Mouse (Mus musculus): ENCODE results near the gene Fpgs. TPM values are rescaled to one million over a fixed set of nuclear protein-coding genes. Genes with fewer than 3 reads are reported as not detected.

The Fpgs gene
- total and polyA plus RNA-seq, 2 experiments from 2014 or later: 23.1 to 23.4 TPM

GRCm38 (mm10) chr2:32744272-32744982, 40.5 kb upstream of the Fpgs start:
- no peak overlapping the region for H3K4me3 ChIP-seq (ENCODE audit: low read length)
- no peak overlapping the region for H3K4me2 ChIP-seq (ENCODE audit: low read depth, low read length)
- H3K9ac ChIP-seq (replicated peaks; ENCODE audit: low read length): no peak overlapping the region
- peaks cover 19% of the 10 kb centered on the region; the same call in 1 of the 2 replicates for H3K4me1 ChIP-seq (ENCODE audit: insufficient read depth, low read length)
- no peaks in the 10 kb centered on the region for H3K27me3 ChIP-seq (ENCODE audit: insufficient read depth, low read length)
- H3K36me3 ChIP-seq (ENCODE audit: insufficient read depth, low read length): peaks cover 35% of the 10 kb centered on the region
- WGBS: 62% methylated on average over 15 of the region's 15 CpGs
- TF ChIP-seq CTCF (IDR thresholded peaks at IDR 0.05; ENCODE audit: low read depth): no peak
- H3K27ac ChIP-seq: no peak overlapping the region
- DNase-seq (ENCODE audit: low spot score) (no peak), ATAC-seq (no peak)
- H3K9me3 ChIP-seq (ENCODE audit: low read length): no peaks in the 10 kb centered on the region

- WGBS: 5% methylated on average over 18 of the region's 18 CpGs
- Histone ChIP-seq H3K36me3 (ENCODE audit: insufficient read depth, low read length) (peaks cover 22% of the 10 kb centered on the region), H3K27me3 (ENCODE audit: insufficient read depth, low read length) (no peaks in the 10 kb centered on the region), H3K9ac (replicated peaks; ENCODE audit: low read length) (peak overlapping the region; percentile 94), H3K4me2 (ENCODE audit: low read depth, low read length) (peak overlapping the region; percentile 74), H3K4me3 (ENCODE audit: low read length) (peak overlapping the region; percentile 80), H3K9me3 (ENCODE audit: low read length) (no peaks in the 10 kb centered on the region), H3K27ac (peak overlapping the region; percentile 92), H3K4me1 (ENCODE audit: insufficient read depth, low read length) (peaks cover 19% of the 10 kb centered on the region; the same call in 1 of the 2 replicates)
- DNase-seq (ENCODE audit: low spot score) (peak; percentile 94), ATAC-seq (peak; percentile 92)
- TF ChIP-seq CTCF (IDR thresholded peaks at IDR 0.05; ENCODE audit: low read depth): no peak
Observed at GRCm38 (mm10) chr2:32742173-32742531, 38.2 kb upstream of the Fpgs start.

GRCm38 (mm10) chr2:32741273-32742172, 37.6 kb upstream of the Fpgs start:
- H3K4me1 ChIP-seq (ENCODE audit: insufficient read depth, low read length): peaks cover 19% of the 10 kb centered on the region; the same call in 1 of the 2 replicates

GRCm38 (mm10) chr2:32740916-32741272, 36.9 kb upstream of the Fpgs start, which contains the start of gene 6330409D20Rik:
TSS of gene 6330409D20Rik (minus strand) at chr2:32741016.
- peaks cover 9% of the 10 kb centered on the region for H3K36me3 ChIP-seq (ENCODE audit: insufficient read depth, low read length)
- peak within 1 kb of the TSS; percentile 94 for H3K9ac ChIP-seq (replicated peaks; ENCODE audit: low read length)
- peaks cover 19% of the 10 kb centered on the region; the same call in 1 of the 2 replicates for H3K4me1 ChIP-seq (ENCODE audit: insufficient read depth, low read length)
- peak within 1 kb of the TSS; percentile 92 for H3K27ac ChIP-seq
- WGBS: 6% methylated on average over 11 of the region's 11 CpGs
- H3K27me3 ChIP-seq (ENCODE audit: insufficient read depth, low read length): no peaks in the 10 kb centered on the region
- H3K4me3 ChIP-seq (ENCODE audit: low read length): peak within 1 kb of the TSS; percentile 80
- H3K9me3 ChIP-seq (ENCODE audit: low read length): no peaks in the 10 kb centered on the region
- no peak for TF ChIP-seq CTCF (IDR thresholded peaks at IDR 0.05; ENCODE audit: low read depth)
- no peak for ATAC-seq
- DNase-seq (ENCODE audit: low spot score): no peak
- H3K4me2 ChIP-seq (ENCODE audit: low read depth, low read length): peak within 1 kb of the TSS; percentile 74

More at GRCm38 (mm10) chr2:32741273-32742172, 37.6 kb upstream of the Fpgs start:
- Histone ChIP-seq H3K36me3 (ENCODE audit: insufficient read depth, low read length) (peaks cover 15% of the 10 kb centered on the region), H3K4me3 (ENCODE audit: low read length) (peak overlapping the region; percentile 80), H3K27me3 (ENCODE audit: insufficient read depth, low read length) (no peaks in the 10 kb centered on the region), H3K4me2 (ENCODE audit: low read depth, low read length) (peak overlapping the region; percentile 74), H3K27ac (peak overlapping the region; percentile 92), H3K9me3 (ENCODE audit: low read length) (no peaks in the 10 kb centered on the region), H3K9ac (replicated peaks; ENCODE audit: low read length) (peak overlapping the region; percentile 94)
- no peak for TF ChIP-seq CTCF (IDR thresholded peaks at IDR 0.05; ENCODE audit: low read depth)
- 1% methylated on average over 56 of the region's 58 CpGs for WGBS
- ATAC-seq: peak; percentile 63
- DNase-seq (ENCODE audit: low spot score): peak; percentile 78

GRCm38 (mm10) chr2:32739311-32739710, 35.4 kb upstream of the Fpgs start:
- H3K9me3 ChIP-seq (ENCODE audit: low read length): no peaks in the 10 kb centered on the region
- WGBS: 67% methylated on average over 4 of the region's 4 CpGs
- no peak for TF ChIP-seq CTCF (IDR thresholded peaks at IDR 0.05; ENCODE audit: low read depth)
- ATAC-seq (no peak), DNase-seq (ENCODE audit: low spot score) (no peak)
- no peak overlapping the region for H3K4me3 ChIP-seq (ENCODE audit: low read length)
- H3K4me2 ChIP-seq (ENCODE audit: low read depth, low read length): no peak overlapping the region
- no peak overlapping the region for H3K27ac ChIP-seq
- peaks cover 19% of the 10 kb centered on the region; the same call in 1 of the 2 replicates for H3K4me1 ChIP-seq (ENCODE audit: insufficient read depth, low read length)
- no peaks in the 10 kb centered on the region for H3K36me3 ChIP-seq (ENCODE audit: insufficient read depth, low read length)
- no peaks in the 10 kb centered on the region for H3K27me3 ChIP-seq (ENCODE audit: insufficient read depth, low read length)
- H3K9ac ChIP-seq (replicated peaks; ENCODE audit: low read length): no peak overlapping the region

GRCm38 (mm10) chr2:32737008-32737407, 33.1 kb upstream of the Fpgs start:
- 0 out of 2 replicates have a peak, but pooled peaks have one; percentile 1 for TF ChIP-seq CTCF (IDR thresholded peaks at IDR 0.05; ENCODE audit: low read depth)
- H3K27ac ChIP-seq: no peak overlapping the region
- WGBS: 49% methylated on average over 6 of the region's 6 CpGs
- peaks cover 10% of the 10 kb centered on the region; the same call in 1 of the 2 replicates for H3K4me1 ChIP-seq (ENCODE audit: insufficient read depth, low read length)
- H3K36me3 ChIP-seq (ENCODE audit: insufficient read depth, low read length): no peaks in the 10 kb centered on the region
- no peaks in the 10 kb centered on the region for H3K9me3 ChIP-seq (ENCODE audit: low read length)
- no peak for ATAC-seq
- H3K4me2 ChIP-seq (ENCODE audit: low read depth, low read length): no peak overlapping the region
- DNase-seq (ENCODE audit: low spot score): no peak
- H3K9ac ChIP-seq (replicated peaks; ENCODE audit: low read length): no peak overlapping the region
- H3K4me3 ChIP-seq (ENCODE audit: low read length): no peak overlapping the region
- H3K27me3 ChIP-seq (ENCODE audit: insufficient read depth, low read length): no peaks in the 10 kb centered on the region
